Mouse (Mus musculus) kidney, adult 2 months (tissue): ENCODE results near the gene Tfdp2.

Experiments
- CTCF ChIP-seq: fragments of 200-500 bp; conservative IDR thresholded peaks from 2 replicates; pipeline ENCODE4 v1.5.1; 2011; ENCODE audit warnings: low read depth, mild to moderate bottlenecking, control low read depth, low read length, moderate library complexity, mixed read lengths; ENCODE audit not compliant: insufficient read depth, insufficient read length
- POLR2A ChIP-seq: fragments of 200-500 bp; IDR thresholded peaks from one replicate; pipeline ENCODE4 v1.6.1; 2011; ENCODE audit warnings: low read depth, low read length, control low read depth

- TF ChIP-seq CTCF (no peak), POLR2A (no peak)
Measured at GRCm38 (mm10) chr9:96328226-96328625, 132.2 kb downstream of the Tfdp2 start.
